Mouse (Mus musculus) left cerebral cortex, adult 2 months (tissue): ENCODE data around the gene Fam163a. TPM values are rescaled to one million over a fixed set of nuclear protein-coding genes. Genes with fewer than 3 reads are reported as not detected.

ENCODE experiments used
- DNase-seq, 2 experiments: peaks; one replicate each; pipeline ENCODE4 v3.0.0; 2021 to 2022; ENCODE audit warnings: low spot score in 2 of 2, mixed read lengths in 1 of 2; ENCODE audit errors: extremely low spot score in 1 of 2
- H3K27ac ChIP-seq: fragments of 200-600 bp; 2 replicates; pipeline ENCODE4 v1.8.1; 2022
- H3K4me3 ChIP-seq: fragments of 200-600 bp; 2 replicates; pipeline ENCODE4 v1.8.1; 2022
- CTCF ChIP-seq: fragments of 200-600 bp; IDR thresholded peaks from 2 replicates; pipeline ENCODE4 v1.8.1; 2022; ENCODE audit warnings: antibody characterized with exemption, mild to moderate bottlenecking, moderate library complexity
- intact Hi-C: fragments of 180-260 bp; cut with DNase I; formaldehyde crosslinking; loops from one replicate; pipeline ENCODE4 v1.15.1; 2025
- total RNA-seq, 2 experiments: library from RNA; stranded (reverse); gene quantifications; 2 replicates each; pipeline ENCODE4 v1.2.3; 2021

Gene Fam163a
- total RNA-seq, 2 experiments from 2014 or later, result 8.0 to 8.4 TPM

DNA sequence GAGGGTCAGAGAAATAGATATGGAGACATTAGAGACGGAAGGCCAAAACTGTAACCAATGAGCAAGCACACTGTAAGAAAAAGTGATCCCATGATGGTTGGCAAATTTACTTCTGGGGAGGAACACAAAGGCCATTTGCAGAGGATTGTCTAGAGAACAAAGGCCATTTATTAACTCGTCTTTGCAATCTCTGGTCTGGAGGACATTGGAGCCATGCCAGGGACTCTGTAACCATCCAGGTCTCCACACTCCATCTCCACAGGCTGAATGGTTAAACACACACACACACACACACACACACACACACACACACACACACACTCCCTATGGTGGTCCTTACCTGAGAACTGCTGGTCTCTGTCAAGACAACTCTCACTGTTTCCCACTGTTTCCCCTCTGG is 99.4 kb downstream of the Fam163a start:
- no peak overlapping the region for H3K4me3 ChIP-seq
- no peak overlapping the region for H3K27ac ChIP-seq
- intact Hi-C loops, result no loop called here
- no peak for TF ChIP-seq CTCF
- DNase-seq, result no peak

DNA sequence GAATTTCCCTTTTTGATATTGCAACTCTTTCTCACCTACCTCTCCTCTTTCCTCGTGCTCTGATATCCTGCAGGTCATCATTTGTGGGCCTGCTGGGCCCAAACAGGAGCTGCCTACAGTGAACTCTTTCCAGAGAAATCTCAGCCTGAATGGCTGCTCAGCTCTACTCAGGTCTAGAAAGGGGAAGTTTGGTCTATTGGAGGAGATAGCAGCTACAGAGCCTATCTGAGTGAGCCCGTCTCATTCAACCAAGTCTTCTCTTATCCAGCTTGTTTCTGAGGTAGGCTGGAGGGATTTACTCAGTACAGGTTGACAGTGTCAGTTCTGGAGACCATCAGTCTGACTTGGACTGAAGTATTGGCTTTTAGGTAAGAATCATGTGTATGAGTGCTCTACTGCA is 101.1 kb downstream of the Fam163a start:
- TF ChIP-seq CTCF, result no peak
- intact Hi-C loops, result no loop called here
- no peak overlapping the region for H3K27ac ChIP-seq
- no peak overlapping the region for H3K4me3 ChIP-seq
- DNase-seq, result no peak

DNA sequence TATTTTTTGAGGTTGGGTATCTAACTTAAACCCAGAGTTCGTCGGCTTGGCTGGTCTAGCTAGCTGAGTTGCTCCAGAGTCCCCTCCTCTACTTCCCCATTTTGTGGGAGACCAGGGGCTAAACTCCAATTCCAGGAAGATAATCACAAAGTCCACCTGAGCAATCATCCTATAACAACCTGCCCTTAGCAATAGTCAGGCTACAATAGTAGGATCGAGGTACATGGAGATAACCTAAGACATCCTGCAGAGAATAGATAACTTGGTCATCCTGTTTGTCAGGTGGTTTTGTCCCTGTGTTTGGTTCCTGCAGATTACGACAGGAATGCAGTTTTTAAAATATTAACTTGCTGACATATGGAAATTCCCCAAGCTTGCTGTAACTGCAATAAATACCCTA is 113.0 kb downstream of the Fam163a start:
- DNase-seq, result no peak
- Histone ChIP-seq H3K27ac (no peak overlapping the region), H3K4me3 (no peak overlapping the region)
- intact Hi-C loops, result no loop called here
- no peak for TF ChIP-seq CTCF

DNA sequence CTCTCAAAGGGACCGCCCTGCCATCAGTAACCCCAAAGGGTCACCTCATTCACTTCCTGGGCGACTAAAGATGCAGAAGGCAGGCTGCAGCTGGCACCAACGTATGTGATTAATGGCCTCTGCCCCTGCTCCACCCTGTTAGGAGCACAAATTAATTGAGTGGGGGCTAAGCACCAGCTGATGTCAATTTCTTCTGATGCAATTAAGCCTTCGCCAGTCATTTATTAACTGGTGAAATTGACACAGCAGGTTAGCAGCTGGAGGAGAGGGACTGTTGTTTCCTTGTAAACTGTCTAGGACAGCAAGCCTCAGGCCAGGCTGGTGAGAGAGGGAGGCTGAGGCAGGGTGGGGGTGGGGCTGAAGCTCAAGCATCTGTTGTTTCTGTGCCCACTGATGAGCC is 114.8 kb downstream of the Fam163a start:
- no peak for TF ChIP-seq CTCF
- intact Hi-C loops, result no loop called here
- H3K4me3 ChIP-seq, result no peak overlapping the region
- H3K27ac ChIP-seq, result no peak overlapping the region
- DNase-seq, result no peak

DNA sequence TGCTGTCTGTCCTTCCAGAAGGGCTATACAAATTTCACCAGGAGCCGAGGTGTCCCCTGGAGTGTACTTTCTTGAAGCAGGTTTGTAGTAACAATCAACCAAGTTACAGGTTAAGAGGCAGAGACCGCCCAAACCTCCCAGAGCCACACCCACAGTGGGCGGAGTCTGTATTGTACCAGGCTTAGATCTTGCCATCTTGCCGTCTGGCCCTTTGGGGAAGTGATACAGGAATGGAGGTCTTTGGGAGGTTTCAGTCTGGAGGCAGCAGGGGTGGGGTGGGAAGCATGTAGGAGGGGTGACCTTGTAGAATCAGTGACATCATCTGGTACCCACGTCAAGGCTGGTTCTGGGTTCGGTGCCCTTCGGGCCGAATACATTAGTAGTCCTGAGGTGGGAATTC is 115.3 kb downstream of the Fam163a start:
- no peak for TF ChIP-seq CTCF
- Histone ChIP-seq H3K4me3 (no peak overlapping the region), H3K27ac (no peak overlapping the region)
- no peak for DNase-seq
- intact Hi-C loops, result loop anchor here (5.0 kb wide), 1 partner anchor 453 kb away; no protein-coding TSS in a partner anchor

DNA sequence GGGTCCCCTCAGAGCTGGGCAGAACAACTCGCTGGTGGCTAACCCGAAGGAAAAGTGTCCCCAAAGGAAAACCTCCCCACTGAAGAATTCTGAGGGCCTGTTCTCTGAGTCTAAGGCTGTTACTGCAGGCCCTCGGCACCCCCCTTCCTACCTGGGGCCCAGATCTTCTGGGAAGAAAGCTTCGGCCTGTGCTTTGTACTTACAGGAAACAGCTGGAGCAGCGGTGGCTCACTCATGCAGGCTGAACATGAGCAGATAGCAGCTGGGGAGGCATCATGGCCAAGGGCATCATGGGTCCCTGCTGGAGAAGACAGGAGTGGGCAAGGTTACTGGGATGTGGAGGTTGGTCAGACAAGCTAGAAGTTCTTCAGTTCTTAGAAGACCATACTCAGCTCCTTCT is 117.2 kb downstream of the Fam163a start:
- intact Hi-C loops, result loop anchor here (2.0 to 5.0 kb wide), 2 partner anchors 153 to 455 kb away; no protein-coding TSS in a partner anchor
- Histone ChIP-seq H3K4me3 (no peak overlapping the region), H3K27ac (no peak overlapping the region)
- DNase-seq, result no peak
- TF ChIP-seq CTCF, result no peak

DNA sequence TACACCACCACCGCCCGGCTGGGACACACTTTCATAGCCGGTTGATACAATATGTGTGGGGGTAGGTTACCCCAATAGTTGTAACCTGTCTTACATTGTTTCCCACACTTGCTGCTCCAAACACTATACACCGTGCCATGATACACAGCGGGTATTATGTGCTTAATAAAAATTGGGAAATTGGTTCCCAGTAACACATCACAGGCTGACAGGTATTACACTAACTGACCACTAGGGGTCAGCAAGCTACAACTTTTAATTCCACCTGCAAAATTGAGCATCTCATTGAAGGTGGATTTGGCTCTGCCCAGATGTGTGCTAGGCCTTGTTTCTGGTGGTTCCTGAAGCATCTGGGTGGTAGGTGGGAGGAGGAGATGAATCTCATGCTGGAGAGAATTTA is 119.1 kb downstream of the Fam163a start:
- Histone ChIP-seq H3K4me3 (no peak overlapping the region), H3K27ac (no peak overlapping the region)
- TF ChIP-seq CTCF, result peak; percentile 93
- intact Hi-C loops, result loop anchor here (1.0 to 5.0 kb wide), 3 partner anchors 144 to 457 kb away; no protein-coding TSS in a partner anchor
- DNase-seq, result peak; percentile 28 to 32

DNA sequence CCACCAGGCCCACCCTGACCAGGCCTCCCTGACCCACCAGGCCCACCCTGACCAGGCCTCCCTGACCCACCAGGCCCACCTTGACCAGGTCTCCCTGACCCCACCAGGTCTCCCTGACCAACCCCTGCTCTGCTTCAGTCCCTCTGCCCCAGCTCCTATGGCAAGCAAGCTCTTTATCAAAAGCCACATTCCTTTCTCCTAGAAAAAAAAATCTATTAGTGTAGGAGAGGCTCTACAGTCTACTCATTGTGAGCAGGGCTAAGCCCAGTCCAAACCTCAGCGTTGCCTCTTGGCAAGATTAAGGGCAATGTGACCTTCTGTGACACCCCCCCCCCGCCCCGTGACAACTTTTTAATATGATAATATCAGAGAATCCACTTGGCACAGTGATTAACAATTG is 120.2 kb downstream of the Fam163a start:
- Histone ChIP-seq H3K27ac (no peak overlapping the region), H3K4me3 (no peak overlapping the region)
- TF ChIP-seq CTCF, result no peak
- intact Hi-C loops, result loop anchor here (5.0 kb wide), 1 partner anchor 458 kb away; no protein-coding TSS in a partner anchor
- DNase-seq, result no peak

DNA sequence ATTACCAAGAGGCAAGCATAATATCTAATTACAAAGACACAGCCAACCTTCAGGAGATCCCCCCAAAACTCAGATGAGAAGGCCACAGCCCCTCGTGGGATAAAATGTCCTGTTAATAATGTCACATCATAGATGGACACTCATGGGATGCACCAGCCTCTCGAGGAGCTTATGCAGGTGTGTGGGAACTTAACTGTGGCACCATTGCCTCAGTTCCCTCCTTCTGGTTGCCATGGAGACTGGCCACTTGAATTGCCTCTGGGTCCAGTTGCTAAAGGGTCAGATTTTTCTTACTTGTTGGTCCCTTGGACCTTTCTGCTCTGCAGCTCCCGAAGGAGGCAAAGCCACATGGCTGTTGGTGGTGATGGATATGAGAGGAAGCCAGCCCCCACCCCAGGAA is 127.2 kb downstream of the Fam163a start:
- H3K4me3 ChIP-seq, result no peak overlapping the region
- intact Hi-C loops, result no loop called here
- DNase-seq, result no peak
- no peak overlapping the region for H3K27ac ChIP-seq
- TF ChIP-seq CTCF, result no peak

DNA sequence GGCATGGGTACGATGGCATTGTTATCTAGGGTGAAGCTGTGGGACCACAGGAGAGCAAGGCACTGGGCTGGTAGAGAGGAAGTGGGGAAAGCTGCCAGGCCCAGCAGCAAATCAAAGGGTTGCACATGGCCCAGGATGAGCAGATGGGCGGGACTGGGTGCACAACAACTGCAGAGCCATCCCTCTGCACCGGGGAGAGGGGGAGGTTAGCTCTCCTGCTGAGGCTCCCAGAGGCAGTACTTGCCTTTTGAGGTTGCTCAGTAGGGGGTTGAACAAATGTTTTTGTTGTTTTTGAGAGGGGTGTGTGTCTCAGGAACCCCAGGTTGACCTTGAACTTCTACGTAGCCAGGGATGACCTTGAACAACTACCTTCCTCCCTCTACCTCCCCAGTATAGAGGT is 128.4 kb downstream of the Fam163a start:
- DNase-seq, result no peak
- Histone ChIP-seq H3K27ac (no peak overlapping the region), H3K4me3 (no peak overlapping the region)
- TF ChIP-seq CTCF, result no peak
- intact Hi-C loops, result no loop called here

DNA sequence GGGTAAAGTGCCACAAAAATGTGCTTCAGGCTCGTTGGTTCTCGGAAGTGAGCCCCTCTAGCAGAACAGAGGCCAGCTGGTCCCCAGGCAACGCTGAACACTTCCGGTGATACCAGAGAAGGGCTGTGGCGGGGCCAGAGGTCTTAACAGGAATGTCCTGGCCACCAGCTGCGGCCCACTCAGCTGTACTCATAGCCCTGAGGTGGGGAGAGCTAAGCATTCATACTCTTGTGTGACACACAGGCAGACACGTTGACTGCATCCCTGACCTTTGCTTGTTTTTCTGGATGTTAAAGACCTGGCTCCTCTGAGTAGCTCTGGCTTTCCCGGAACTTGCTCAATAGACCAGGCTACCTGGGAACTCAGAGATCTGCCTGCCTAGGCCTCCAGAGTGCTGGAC is 130.3 kb downstream of the Fam163a start:
- Histone ChIP-seq H3K4me3 (no peak overlapping the region), H3K27ac (no peak overlapping the region)
- DNase-seq, result no peak
- TF ChIP-seq CTCF, result no peak
- intact Hi-C loops, result no loop called here

DNA sequence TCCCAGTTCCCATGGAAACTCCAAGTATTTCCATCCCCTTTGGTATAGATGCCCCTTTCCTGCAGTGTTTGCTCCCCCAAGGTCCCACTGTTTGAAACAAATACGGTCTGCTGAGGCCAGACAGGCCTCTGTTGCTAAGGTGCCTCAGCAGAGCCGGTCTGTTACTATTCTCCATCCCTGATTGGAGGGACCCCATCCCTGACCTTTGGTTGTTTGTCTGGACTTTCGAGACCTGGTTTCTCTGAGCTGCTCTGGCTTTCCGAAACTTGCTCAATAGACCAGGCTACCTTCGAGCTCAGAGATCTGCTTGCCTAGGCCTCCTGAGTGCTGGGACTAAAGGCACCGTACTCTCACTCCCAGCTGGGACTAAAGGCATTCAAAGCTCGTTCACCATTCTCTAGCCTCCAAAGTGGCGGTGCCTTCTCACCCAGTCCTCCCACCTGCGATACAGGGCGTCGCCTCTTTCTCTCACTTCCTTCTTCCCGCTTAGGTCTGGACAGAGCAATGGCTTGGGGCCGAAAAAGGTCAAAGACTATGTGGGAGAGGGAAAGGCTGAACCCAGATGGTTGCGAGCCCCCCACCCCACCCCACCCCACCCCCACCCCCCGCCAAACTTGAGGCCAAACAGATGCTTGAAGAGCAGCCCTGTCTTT is 131.5 kb downstream of the Fam163a start:
- Histone ChIP-seq H3K27ac (no peak overlapping the region), H3K4me3 (no peak overlapping the region)
- intact Hi-C loops, result no loop called here
- no peak for DNase-seq
- no peak for TF ChIP-seq CTCF

DNA sequence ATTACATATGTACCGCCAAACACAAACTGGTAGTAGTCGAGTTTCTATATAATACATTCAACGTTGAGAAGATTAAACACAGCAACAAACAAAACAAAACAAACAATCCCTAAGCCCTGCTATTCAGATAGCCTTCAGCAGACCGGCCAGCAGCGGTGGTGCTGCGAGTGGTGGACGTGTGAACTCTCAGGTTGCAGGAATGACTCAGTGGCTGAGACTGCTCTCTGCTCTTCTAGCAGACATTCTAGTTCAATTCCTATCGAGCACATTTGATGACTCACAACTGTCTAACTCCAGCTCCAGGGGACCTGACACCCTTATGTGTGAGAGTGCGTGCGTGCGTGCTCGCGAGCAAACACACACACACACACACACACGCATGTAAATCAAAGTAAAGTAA is 134.7 kb downstream of the Fam163a start:
- intact Hi-C loops, result no loop called here
- Histone ChIP-seq H3K4me3 (no peak overlapping the region), H3K27ac (no peak overlapping the region)
- no peak for TF ChIP-seq CTCF
- no peak for DNase-seq
